Mouse (Mus musculus): ENCODE results near the gene Atg10. TPM values are rescaled to one million over a fixed set of nuclear protein-coding genes. Genes with fewer than 3 reads are reported as not detected.

Gene Atg10
- polyA plus RNA-seq, 1 experiment, result 9.5 TPM

DNA sequence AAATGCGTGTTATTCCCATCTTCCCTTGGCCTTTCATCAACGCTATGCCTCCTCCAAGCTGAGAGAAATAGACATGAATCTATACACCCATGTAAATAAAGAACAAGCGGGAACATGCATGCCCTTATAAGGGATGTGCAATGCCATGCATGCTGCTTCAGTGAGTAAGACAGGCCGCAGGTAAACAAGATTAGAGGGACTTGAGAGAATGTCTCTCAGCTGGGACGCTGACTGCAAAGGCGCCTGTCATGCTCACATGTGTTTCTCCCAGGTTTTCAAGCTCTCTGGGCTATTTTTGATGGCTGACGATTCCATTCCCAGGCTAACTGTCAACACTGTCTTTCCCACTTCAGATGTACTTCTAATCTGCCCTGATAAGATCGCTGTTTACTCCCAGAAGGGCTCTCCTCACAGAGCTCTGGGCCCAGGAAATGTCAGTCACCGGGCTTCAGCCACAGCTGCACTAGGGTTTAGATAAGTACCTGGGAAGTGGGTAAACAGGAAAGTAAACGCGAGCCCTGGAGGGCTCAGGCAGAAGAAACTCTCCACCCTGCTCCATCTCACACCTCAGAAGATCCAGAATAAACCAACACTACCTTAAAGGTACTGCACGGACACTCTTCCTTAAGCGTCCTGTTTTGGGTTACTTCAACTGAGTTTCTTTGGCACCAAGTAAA lies 337.8 kb downstream of the Atg10 start:
- DNase-seq (ENCODE audit: low spot score), result no peak

Other genes with a start within 250 kb of the Atg10 start
- gene Ssbp2, start 236.3 kb upstream of the Atg10 start, polyA plus RNA-seq (2012; rRNA removed), result 74.8 and 92.7 TPM in 2 replicates

Data from urinary bladder, adult 2 months (tissue).